Mouse (Mus musculus) thymus, postnatal 14 days (tissue): Measurements from ENCODE around the gene Gm20388.

Experiments used
- DNase-seq: peaks from one replicate; pipeline ENCODE4 v3.0.0; 2021

The Gm20388 gene

GRCm38 (mm10) chr8:123047827-123048226 lies 3137.2 kb downstream of the Gm20388 start:
- no peak for DNase-seq

GRCm38 (mm10) chr8:123048402-123048801 lies 3137.8 kb downstream of the Gm20388 start:
- no peak for DNase-seq

- no peak for DNase-seq
Observed at GRCm38 (mm10) chr8:123051458-123051857, 3140.8 kb downstream of the Gm20388 start.

GRCm38 (mm10) chr8:123062721-123063120 lies 3152.1 kb downstream of the Gm20388 start, which contains the start of gene Spg7:
Gene Spg7 (plus strand): TSS chr8:123062942.
- no peak for DNase-seq

- no peak for DNase-seq
Observed at GRCm38 (mm10) chr8:123064072-123064471, 3153.4 kb downstream of the Gm20388 start.

GRCm38 (mm10) chr8:123064809-123065213 lies 3154.2 kb downstream of the Gm20388 start:
- DNase-seq: peak; percentile 42

- DNase-seq: peak; percentile 97
Observed at GRCm38 (mm10) chr8:123065214-123066100, 3154.8 kb downstream of the Gm20388 start.

- DNase-seq: peak; percentile 13
Observed at GRCm38 (mm10) chr8:123066101-123066683, 3155.6 kb downstream of the Gm20388 start.

GRCm38 (mm10) chr8:123071176-123071575 lies 3160.5 kb downstream of the Gm20388 start:
- DNase-seq: no peak

GRCm38 (mm10) chr8:123077213-123077612 lies 3166.6 kb downstream of the Gm20388 start:
- DNase-seq: no peak

GRCm38 (mm10) chr8:123082993-123083392 lies 3172.4 kb downstream of the Gm20388 start:
- no peak for DNase-seq

GRCm38 (mm10) chr8:123083610-123084009 lies 3173.0 kb downstream of the Gm20388 start:
- DNase-seq: no peak

GRCm38 (mm10) chr8:123087289-123087688 lies 3176.6 kb downstream of the Gm20388 start:
- no peak for DNase-seq

- no peak for DNase-seq
Observed at GRCm38 (mm10) chr8:123097216-123097615, 3186.6 kb downstream of the Gm20388 start.

GRCm38 (mm10) chr8:123097786-123098584 lies 3187.3 kb downstream of the Gm20388 start:
- peak; percentile 74 for DNase-seq

- no peak for DNase-seq
Observed at GRCm38 (mm10) chr8:123100288-123100687, 3189.6 kb downstream of the Gm20388 start.

GRCm38 (mm10) chr8:123101244-123101643 lies 3190.6 kb downstream of the Gm20388 start:
- DNase-seq: no peak

GRCm38 (mm10) chr8:123101735-123102685 lies 3191.4 kb downstream of the Gm20388 start, which contains the start of gene Rpl13:
Gene Rpl13 (plus strand): TSS chr8:123102350.
- peak; percentile 96 for DNase-seq

GRCm38 (mm10) chr8:123102855-123103254 lies 3192.2 kb downstream of the Gm20388 start:
- DNase-seq: peak; percentile 20

- DNase-seq: no peak
Observed at GRCm38 (mm10) chr8:123103285-123103684, 3192.6 kb downstream of the Gm20388 start.

GRCm38 (mm10) chr8:123104046-123104767 lies 3193.6 kb downstream of the Gm20388 start:
- no peak for DNase-seq
